Mouse (Mus musculus) thymus, postnatal 25 days (tissue): ENCODE data around the gene Cmah.

Source experiments
- DNase-seq: peaks from one replicate; pipeline ENCODE4 v3.0.0; 2022

Cmah gene

DNA sequence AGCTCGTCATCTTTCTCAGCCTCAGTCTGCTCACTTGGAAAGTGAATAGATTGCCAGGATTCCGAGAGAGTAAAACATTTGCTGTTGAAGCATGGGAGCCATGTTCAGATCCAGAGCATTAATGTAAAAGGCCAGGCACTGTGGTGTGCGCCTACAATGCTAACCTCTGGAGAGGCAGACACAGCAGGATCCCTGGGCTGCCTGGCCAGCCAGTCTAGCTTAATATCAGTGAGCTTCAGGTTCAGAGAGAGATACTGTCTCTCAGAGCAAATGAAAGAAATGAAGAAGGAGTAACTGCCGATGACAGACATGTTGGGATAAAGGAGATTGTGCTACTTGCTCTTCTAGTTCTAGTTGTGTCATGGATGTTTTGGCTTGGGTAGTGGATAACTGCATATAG is 91.6 kb downstream of the Cmah start:
- no peak for DNase-seq

DNA sequence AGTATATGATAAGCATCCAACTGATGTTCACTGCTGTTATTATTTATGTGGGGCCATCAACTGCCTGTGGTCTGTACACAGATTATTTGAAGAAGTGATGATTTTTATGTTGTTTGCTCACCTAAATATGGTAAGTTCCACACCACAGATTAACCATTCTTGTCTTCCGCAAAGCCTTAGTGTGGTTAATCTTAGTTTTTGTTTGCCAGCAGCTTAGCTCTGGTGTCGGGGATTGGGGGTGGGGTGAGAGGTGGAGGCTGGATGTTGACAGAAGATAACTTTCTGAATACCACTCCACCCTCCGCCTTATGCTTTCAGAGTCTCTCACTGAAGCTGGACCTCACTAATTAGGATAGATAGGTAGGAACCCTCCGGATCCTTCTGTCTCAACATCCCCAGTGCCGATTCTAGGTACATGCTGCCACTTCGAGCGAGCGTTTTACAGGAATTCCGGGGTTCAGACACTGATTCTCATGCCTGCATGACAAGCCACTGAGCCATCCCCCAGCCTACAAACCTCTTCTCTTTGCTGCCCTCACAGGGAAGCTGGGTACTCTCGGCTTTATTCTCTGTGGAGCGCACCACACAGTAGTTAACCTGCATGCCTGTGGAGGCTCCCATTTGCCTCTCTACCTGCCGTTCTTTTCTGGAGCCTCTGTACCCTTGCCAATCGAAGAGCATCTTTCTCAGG is 92.5 kb downstream of the Cmah start:
- DNase-seq: peak; percentile 53

DNA sequence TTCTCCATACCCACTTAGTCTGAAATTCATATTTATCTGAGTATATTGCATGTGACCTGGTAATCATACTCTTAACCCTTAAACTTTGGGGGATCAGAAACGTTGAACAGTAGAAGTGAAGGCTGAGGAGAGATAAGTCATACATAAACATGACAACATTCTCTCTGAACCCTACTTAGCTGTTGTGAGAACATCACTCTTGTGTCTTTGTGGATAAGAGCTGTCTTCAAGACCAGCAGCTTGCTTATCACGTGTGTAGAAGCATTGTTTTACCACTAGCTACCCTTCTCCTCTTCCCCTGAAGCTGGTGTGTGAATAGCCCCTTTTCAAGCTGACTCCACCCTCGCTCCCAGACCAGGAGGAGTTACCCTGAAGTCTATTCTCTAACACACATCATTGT is 94.8 kb downstream of the Cmah start:
- no peak for DNase-seq

DNA sequence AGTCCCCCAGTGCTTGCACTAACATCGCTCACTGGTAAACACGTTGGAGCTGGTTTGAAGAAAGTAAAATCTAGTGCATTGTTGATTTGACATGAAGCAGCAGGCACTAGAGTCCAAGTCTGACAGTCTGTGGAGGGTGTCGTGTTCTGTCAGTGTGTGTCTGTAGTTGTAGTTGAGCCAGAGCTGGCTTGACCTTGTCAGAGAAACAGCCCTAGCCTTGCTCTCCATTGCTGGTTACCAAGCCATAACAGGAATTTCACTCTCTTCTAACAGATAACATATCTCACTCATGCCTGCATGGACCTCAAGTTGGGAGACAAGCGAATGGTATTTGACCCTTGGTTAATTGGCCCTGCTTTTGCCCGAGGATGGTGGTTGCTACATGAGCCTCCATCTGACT is 103.0 kb downstream of the Cmah start:
- DNase-seq: no peak

DNA sequence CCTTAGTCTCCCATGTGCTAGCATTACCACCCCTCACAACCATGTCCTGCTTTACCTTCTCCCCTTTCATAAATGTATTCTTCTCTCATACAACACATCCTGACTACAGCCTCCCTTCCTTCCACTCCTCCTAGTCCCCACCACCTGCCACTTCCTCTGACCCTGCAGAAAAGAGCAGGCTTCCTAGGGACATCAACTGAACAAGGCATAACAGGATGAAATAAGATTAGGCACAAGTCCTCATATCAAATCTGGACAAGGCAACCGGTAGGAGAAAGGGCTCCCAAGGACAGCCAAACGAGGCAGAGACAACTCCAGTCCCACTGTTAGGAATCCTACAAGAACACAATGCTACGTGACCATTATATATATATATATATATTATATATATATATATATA is 104.4 kb downstream of the Cmah start:
- DNase-seq: no peak

DNA sequence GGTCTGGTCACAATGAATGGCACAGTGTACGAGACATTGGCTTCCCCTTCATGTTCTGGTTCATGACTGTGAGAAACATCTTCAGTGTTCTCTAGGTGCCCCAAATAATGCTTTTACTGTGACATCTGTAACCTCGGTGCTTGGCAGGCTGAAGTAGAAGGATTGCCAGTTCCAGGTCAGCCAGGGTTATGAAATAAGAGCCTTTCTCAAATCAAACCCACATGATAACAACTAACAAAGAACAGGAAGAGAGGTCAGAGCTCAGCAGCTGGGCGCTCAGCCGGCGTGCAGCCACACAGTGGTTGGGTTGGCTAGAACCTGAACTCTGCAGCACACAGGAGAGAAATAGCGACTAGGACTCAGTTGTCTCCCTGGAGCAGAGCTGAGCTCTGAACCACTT is 115.1 kb downstream of the Cmah start:
- DNase-seq: no peak

DNA sequence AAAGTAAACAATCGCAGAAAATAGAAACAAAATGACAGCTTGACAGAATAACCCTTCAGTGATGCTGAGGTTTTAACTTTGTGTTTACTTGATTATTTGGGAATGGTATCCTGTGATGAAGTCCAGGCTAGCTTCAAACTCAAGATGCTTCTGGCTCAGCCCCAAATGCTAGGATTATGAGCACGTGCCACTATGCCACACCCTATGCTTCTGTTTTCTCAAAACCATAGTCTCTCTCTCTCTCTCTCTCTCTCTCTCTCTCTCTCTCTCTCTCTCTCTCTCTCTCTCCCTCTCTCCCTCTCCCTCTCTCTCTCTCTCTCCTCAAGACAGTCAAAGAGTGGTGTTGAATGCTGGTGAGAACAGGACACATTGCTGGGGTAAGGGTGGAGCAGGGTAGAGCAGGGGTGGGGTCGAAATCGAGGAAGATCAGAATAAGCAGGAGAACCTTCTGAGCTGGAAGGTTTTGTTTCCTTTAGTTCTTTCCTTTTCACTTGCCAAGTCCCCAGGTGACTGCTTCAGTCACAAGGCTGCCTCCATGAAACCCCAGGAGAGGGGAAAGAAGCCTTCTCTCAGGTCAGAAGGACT is 116.7 kb downstream of the Cmah start:
- no peak for DNase-seq

DNA sequence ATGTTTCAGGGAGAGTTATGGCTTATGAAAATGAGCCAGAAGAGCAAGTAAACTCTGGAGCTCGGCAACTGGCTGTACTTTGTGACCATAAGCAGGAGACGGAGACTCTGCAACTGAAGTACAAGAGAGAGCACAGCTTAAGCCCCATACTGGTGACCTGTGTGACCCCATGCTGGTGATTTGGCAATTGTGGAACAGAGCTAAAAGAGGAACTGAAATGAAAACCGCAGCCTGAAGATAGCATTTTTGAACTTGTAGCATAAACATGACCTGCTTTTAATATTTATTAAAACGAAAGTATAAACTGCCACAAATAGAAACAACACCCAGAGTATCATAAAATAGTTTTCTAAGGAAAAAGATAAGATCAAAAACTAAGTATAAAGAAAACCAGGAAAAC is 117.5 kb downstream of the Cmah start:
- DNase-seq: no peak

DNA sequence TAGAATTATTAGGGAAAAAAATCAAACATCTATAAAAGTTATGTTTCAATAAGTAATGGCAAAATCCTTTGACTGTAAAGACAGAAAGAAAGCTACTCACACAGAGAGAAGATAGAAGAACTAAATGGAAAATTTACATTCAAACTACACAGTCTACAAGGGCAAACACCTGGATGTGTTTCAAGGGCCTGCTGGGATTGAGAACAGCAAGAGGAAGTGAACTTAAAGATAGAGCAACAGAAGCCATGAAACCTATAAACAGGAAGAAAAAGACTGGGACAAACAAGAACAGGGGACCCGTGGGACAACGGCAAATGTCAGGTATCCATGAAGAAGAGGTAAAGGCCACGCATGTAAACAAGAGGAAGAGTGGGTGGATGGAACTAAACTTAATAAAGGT is 118.0 kb downstream of the Cmah start:
- DNase-seq: no peak

DNA sequence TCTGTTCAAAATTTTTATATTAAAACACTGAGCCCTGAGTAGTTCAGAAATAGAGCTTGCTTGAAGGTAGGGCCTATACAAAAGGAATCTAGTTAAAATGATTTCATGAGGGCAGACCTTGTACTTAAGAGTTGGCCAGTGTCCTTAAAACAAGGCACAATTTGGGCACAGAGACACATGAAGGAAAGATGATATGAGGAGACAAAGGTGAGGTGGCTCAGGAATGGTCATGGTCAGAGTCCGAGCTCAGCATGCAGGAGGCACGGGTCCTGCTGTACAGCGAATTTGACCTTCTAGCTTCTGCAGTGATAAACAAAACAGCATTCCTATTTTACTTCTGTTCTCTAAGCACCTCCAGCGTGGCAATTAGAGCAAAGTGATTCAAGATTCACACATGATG is 118.9 kb downstream of the Cmah start:
- DNase-seq: no peak

DNA sequence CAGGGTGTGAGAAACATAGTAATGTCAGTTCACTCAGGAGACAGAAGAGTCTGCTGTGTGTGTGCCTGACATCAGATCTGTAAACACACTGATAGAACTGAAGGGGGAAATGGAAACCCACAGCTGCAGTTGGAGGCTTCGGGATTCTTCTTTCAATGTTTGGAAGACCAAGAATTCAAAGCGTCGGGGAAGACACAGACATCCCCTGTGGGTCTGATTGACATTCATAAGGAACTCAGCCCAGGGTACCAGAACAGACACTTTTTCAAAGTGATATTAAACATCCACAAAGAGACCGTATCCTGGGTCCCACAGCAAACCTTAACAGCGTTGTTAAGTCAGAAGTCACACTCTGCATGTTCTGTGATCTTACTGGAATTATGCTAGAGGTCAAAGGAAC is 119.8 kb downstream of the Cmah start:
- no peak for DNase-seq

DNA sequence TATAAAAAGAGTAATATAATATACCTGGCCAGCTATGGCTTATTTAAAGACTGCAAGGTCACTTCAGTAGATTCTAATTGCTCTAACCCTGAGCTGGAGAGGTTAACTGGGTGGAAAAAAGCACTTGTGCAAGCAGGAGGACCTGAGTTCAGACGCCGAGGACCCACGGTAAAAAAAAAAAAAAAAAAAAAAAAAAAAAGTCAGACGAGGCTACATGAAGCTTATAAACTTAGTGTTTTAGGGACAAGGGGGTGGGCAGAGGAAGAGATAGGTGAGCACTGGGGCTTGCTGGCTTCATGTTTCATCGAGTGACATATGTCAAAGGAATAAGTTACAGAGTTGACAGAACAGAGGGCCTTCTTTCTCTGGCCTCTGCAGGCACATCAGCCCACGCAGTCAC is 121.4 kb downstream of the Cmah start:
- DNase-seq: no peak

DNA sequence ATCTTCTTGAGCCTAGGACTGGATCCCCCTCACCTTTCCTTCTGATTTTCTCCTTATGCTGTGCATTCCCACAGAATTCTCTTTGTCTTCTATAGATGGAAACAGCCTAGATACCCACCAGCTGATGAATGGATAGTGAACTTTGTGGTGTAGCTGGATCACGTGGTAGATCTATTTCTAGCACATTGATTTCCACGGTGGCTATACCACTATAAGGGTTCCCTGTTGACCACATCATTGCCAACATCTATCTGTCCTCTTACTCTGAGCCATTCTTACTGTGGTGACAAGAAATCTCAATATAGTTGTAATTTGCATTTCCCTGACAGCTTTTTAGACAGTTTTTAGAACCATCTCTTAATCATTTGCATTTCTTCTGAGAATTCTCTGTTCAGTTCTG is 124.3 kb downstream of the Cmah start:
- DNase-seq: no peak

DNA sequence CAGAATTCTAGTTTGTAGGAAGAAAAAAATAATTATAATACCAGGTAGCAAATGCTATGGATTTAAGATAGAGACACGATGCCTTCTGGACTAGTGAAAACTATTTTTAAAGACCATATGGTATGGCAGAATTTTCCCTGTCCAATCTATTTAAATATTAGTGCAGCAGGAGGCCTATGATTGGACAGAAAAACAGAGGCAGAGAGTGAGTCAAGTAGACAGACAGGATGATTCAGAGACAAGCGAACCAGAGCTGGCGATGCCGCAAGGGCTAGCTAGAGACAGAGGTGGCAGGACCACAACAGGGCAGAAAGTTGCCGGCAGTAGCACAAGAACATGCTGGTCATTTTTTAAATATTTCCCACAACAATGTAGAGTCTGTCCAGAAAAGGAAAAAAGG is 126.5 kb downstream of the Cmah start:
- no peak for DNase-seq

DNA sequence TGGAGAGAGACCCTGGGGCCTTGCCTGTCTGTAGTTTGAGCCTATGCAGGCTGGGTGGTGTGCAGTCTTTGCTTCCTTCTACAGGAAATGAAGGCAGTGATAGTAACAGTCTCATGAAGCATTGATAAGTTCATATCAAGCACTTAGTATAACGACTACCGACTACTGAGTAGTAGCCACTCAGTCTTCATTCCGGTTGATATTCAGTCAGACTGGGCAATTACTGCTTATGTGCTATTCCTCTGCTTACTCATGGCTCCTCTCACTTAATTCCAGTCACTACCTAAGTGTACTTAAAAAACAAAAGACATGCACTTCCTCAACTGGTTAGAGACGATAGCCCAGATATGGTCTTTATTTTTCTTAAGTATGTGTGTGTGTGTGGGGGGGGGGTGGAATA is 129.2 kb downstream of the Cmah start:
- DNase-seq: no peak

DNA sequence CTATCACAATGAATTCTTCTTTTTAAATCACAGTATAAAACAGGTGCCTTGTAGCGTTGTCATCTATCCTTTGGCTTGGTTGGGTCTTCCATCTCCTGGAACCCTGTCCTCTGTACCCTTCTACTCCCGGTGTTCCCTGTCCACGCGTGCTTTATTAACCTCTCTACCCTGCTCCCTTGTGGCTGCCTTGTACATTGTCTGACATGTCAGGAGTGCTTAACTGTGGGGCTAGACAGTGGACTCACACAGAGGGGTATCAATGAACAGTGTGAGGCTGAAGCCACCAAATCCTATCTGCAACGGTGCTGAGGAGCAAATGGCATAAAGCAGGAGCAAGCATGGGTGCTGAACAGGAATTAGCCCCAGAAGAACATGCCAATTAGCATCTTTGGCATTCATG is 133.3 kb downstream of the Cmah start:
- DNase-seq: no peak

DNA sequence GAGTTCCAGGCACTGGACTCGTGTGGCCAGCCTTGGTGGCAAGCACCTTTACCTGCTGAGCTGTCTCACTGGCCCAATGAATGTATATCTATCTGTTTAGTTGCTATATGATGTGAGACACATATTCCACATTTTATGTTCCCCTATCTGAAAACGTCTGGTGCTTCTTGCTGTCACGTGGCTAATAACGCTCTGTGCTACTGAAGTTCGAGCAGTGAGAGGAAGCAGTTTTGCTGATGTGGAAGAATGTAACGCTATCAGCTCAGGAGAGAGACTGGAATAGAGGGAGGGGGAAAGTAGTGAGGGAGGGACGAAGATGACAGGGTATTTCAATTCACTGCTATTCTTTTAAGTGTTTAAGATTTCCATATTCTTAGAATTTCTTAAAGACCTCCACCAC is 136.6 kb downstream of the Cmah start:
- no peak for DNase-seq

DNA sequence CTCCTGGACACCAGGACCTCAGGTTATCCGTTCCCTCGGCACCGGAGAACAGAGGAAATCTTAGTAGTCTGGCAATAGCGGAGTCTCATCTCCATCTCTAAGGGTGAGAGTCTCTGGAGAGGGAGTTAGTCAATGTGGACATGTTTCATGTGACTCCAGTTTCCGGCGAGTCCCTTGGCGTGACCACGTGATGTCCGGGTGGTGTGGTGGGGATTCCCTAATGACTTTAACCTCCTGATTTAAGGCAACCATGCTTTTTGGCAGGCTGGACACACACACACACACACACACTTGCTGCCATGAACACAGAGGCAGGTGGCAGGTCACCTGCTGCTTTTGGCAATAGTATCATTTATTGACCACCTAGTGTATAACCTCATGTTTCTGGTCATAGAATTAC is 138.8 kb downstream of the Cmah start:
- no peak for DNase-seq

DNA sequence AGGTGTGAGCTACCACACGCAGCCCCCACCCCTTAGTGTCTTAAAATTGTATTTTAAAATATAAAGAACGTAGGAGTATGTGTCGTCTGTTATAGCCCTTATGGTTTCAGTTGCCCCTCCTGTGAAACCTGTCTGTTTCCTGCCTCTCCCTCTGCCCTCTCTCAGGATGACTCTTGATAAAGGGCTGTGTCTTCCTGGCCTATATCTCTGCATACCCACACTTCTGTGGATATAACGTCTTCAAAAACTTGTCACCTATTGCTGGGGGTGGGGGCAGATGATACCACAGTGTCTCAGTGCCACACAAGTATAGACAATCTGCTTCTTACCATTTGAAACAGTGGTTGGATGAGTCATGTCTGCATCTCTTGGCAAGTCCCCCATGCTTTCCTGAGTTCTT is 140.6 kb downstream of the Cmah start:
- no peak for DNase-seq

DNA sequence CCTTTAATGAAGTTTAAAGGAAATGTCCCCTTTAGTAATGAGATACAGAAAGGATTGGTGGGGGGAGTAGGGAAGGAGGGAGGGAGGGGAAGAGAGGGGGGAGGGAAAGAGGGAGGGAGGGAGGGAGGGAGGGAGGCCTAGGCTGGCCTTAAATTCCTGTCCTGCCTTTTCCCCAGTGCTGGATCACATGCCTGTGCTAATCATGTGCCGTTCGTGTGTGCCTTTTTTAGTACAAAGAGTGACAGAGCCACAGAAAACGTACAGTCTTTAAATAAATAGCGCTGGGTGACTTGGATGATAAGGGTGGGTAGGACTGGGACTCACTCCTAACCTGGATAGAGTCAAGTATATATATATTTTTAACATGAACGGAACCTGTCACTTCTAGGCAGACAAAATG is 150.4 kb downstream of the Cmah start:
- DNase-seq: no peak

DNA sequence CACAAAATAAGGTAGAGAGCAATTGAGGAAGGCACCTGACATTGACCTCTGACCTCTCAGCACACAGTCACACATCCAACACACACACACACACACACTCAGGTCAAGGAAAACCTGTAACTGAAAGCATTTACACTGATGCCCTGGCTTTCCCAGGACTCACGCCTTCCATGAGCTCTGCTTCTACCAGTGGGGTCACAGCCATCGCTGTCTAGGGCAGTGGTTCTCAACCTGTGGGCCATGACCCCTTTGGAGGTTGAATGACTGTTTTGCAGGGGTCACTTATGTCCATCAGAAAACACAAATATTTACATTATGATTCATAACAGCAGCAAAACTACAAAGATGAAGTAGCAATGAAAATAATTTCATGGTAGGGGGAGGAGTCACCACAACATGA is 152.3 kb downstream of the Cmah start:
- DNase-seq: no peak

DNA sequence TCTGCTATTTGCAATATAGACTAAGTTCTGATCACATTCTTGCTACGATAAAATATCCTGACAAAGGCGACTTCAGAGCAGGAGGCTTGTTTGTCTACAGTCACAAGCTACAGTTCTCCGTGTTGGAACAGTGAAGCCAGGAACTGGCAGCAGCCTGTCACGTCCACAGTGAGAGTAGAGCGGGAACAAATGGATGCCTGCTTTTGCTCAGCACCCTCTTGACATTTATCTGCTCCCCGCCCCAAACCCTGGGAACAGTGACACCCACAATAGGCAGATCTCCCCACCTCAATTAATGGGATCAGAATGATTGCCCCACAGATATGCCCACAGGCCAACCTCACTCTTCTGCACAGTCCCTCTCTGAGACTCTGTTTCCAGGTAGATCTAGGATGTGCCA is 153.6 kb downstream of the Cmah start:
- no peak for DNase-seq

DNA sequence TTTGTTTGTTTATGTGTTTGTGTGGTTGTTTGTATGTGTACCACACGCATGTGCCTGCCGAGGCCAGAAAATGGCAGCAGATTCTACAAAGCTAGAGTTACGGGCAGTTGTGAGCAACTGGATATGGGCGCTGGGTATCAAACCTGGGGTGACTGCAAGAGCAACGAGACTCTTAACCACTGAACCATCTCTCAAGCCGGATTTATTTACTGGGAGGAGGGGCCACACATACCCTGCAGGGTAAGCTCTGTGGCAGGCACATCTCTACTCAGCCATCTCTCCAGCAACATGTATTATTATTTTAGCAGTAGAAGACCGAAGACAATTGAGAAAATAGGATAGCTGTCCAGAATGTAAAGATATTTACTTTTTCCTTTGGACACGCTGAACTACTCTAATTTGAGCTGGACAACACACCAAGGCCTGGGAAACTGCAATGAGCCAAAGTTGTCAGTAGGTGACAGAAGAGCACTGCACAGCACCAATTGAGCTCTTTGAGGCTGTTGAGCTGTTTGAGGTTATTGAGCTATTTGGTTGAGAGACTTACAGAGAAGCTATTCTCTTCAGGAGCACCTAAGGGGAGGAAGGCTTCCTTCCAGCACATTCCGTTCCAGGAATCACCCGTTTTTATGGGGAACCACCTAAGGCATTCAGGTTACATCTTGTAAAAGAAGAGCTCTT is 154.6 kb downstream of the Cmah start:
- peak; percentile 62 for DNase-seq

DNA sequence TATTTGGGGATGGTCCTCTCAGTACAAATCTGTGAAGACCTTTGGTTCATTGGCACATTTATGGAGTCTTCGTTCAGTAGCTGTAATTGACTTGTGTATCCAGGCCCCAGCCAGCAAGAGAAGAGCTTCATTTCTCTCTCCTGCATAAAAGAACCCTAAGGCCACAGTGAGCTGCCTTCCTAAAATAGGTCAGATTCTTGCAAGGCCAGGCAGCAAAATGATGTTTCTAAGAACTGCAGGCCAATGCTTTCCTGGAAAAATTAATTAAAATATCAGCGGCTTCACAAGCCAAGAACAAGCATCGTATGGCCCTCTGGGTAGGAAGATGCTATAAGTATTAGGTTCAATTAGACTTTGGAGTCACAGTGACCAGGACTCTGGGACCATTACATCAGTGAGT is 156.5 kb downstream of the Cmah start:
- DNase-seq: no peak

DNA sequence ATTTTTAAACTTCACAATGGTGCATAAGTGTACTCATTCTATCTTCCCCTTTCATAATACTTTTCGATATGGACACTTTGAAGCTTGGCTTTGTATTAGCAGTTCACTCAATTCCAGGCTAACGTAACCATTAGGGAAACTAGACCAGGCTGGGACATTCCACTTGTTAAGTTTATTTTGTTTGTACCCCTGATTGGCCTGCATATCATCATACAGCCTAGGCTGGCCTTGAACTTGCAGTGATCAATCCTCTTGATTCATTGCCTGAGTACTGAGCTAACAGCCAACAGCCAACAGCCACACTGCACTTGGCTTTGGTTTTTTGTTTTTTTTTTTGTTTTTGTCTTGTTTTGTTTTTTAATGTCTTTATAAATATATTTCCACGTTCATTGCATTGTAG is 157.6 kb downstream of the Cmah start:
- no peak for DNase-seq
